Mouse (Mus musculus) embryonic facial prominence, embryonic 12.5 days (tissue): ENCODE measurements around the gene Smco3. TPM values are rescaled to one million over a fixed set of nuclear protein-coding genes. Genes with fewer than 3 reads are reported as not detected.

Experiments used
- ATAC-seq: fragments of 200-750 bp; cut with Nextera tagmentation; 2 replicates; pipeline ENCODE4 v1.8.0; 2017; ENCODE audit not compliant: insufficient number of reproducible peaks, insufficient read depth, low FRiP score, low TSS enrichment
- H3K27ac ChIP-seq: fragments of 300-500 bp; sonication (generic); 2 replicates; pipeline ENCODE4 v1.5.1; 2016; ENCODE audit warnings: mild to moderate bottlenecking
- H3K27me3 ChIP-seq: fragments of 300-500 bp; sonication (generic); 2 replicates; pipeline ENCODE4 v1.6.1; 2016; ENCODE audit warnings: mild to moderate bottlenecking, moderate library complexity
- H3K36me3 ChIP-seq: fragments of 300-500 bp; sonication (generic); 2 replicates; pipeline ENCODE4 v1.6.1; 2016; ENCODE audit warnings: mild to moderate bottlenecking
- H3K4me1 ChIP-seq: fragments of 300-500 bp; sonication (generic); 2 replicates; pipeline ENCODE4 v1.6.1; 2016
- H3K4me2 ChIP-seq: fragments of 300-500 bp; sonication (generic); replicated peaks from 2 replicates; pipeline ENCODE4 v1.6.1; 2016; ENCODE audit warnings: mild to moderate bottlenecking, moderate library complexity
- H3K4me3 ChIP-seq: fragments of 300-500 bp; sonication (generic); 2 replicates; pipeline ENCODE4 v1.5.1; 2016; ENCODE audit warnings: mild to moderate bottlenecking
- H3K9ac ChIP-seq: fragments of 300-500 bp; sonication (generic); 2 replicates; pipeline ENCODE4 v1.6.1; 2016; ENCODE audit warnings: mild to moderate bottlenecking, moderate library complexity
- H3K9me3 ChIP-seq: fragments of 300-500 bp; sonication (generic); 2 replicates; pipeline ENCODE4 v1.6.1; 2016; ENCODE audit warnings: mild to moderate bottlenecking, moderate library complexity
- WGBS: fragments of 180-500 bp; shearing (Covaris S2); methylation state at CpG from one replicate; pipeline ENCODE4 v1.1.7; 2016; 5-methylcytosine and 5-hydroxymethylcytosine counted together
- polyA plus RNA-seq: library from polyadenylated mRNA; unstranded; fragments of >200 nt; fragmentation: Nextera tagmentation; extraction: Ambion mirVana; gene quantifications from 2 replicates; pipeline ENCODE4 v1.2.1, GENCODE M21; 2016

Gene Smco3
- polyA plus RNA-seq, 1 experiment from 2014 or later: 0.40 TPM

- Histone ChIP-seq H3K9me3 (no peaks in the 10 kb centered on the region), H3K27ac (peak overlapping the region; percentile 72), H3K36me3 (no peaks in the 10 kb centered on the region), H3K27me3 (no peaks in the 10 kb centered on the region), H3K4me2 (peak overlapping the region; percentile 22), H3K4me1 (peaks cover 25% of the 10 kb centered on the region), H3K9ac (no peak overlapping the region), H3K4me3 (no peak overlapping the region)
- 21% methylated on average over 11 of the region's 11 CpGs for WGBS
- no peak for ATAC-seq
Observed at GRCm38 (mm10) chr6:136857873-136858260, 22.6 kb upstream of the Smco3 start.

GRCm38 (mm10) chr6:136857186-136857872 lies 22.1 kb upstream of the Smco3 start, which contains the start of gene Art4:
Gene Art4, minus strand, starts transcription at chr6:136857733.
- Histone ChIP-seq H3K9ac (no peak within 1 kb of the TSS), H3K27me3 (no peaks in the 10 kb centered on the region), H3K4me1 (peaks cover 29% of the 10 kb centered on the region), H3K4me3 (no peak within 1 kb of the TSS), H3K36me3 (no peaks in the 10 kb centered on the region), H3K4me2 (peak within 1 kb of the TSS; percentile 22), H3K9me3 (no peaks in the 10 kb centered on the region), H3K27ac (peak within 1 kb of the TSS; percentile 72)
- ATAC-seq: no peak
- WGBS: 50% methylated on average over 18 of the region's 18 CpGs

- ATAC-seq: no peak
- Histone ChIP-seq H3K27me3 (no peaks in the 10 kb centered on the region), H3K9ac (no peak overlapping the region), H3K9me3 (no peaks in the 10 kb centered on the region), H3K4me3 (no peak overlapping the region), H3K27ac (peak overlapping the region; percentile 58), H3K36me3 (no peaks in the 10 kb centered on the region), H3K4me1 (peaks cover 29% of the 10 kb centered on the region), H3K4me2 (no peak overlapping the region; the same call in 1 of the 2 replicates)
- 60% methylated on average over 14 of the region's 14 CpGs for WGBS
Observed at GRCm38 (mm10) chr6:136856071-136856636, 20.9 kb upstream of the Smco3 start.

GRCm38 (mm10) chr6:136855183-136855582 lies 19.9 kb upstream of the Smco3 start:
- no peak overlapping the region for H3K9ac ChIP-seq
- 82% methylated on average over 2 of the region's 2 CpGs for WGBS

GRCm38 (mm10) chr6:136854361-136854781 lies 19.1 kb upstream of the Smco3 start:
- Histone ChIP-seq H3K9ac (no peak overlapping the region), H3K27me3 (no peaks in the 10 kb centered on the region), H3K4me1 (peaks cover 29% of the 10 kb centered on the region), H3K9me3 (no peaks in the 10 kb centered on the region), H3K36me3 (no peaks in the 10 kb centered on the region), H3K4me3 (no peak overlapping the region), H3K27ac (no peak overlapping the region), H3K4me2 (no peak overlapping the region)
- ATAC-seq: no peak
- 83% methylated on average over 11 of the region's 11 CpGs for WGBS

More at GRCm38 (mm10) chr6:136855183-136855582, 19.9 kb upstream of the Smco3 start:
- no peak overlapping the region for H3K4me2 ChIP-seq
- no peaks in the 10 kb centered on the region for H3K27me3 ChIP-seq
- H3K4me3 ChIP-seq: no peak overlapping the region
- H3K27ac ChIP-seq: no peak overlapping the region
- H3K4me1 ChIP-seq: peaks cover 29% of the 10 kb centered on the region
- no peaks in the 10 kb centered on the region for H3K36me3 ChIP-seq
- no peaks in the 10 kb centered on the region for H3K9me3 ChIP-seq
- ATAC-seq: no peak

- no peaks in the 10 kb centered on the region for H3K36me3 ChIP-seq
- H3K27ac ChIP-seq: peak overlapping the region; percentile 64
- ATAC-seq: no peak
- no peaks in the 10 kb centered on the region for H3K9me3 ChIP-seq
- no peak overlapping the region for H3K9ac ChIP-seq
- no peaks in the 10 kb centered on the region for H3K27me3 ChIP-seq
- 27% methylated on average over 3 of the region's 3 CpGs for WGBS
- no peak overlapping the region for H3K4me3 ChIP-seq
- H3K4me2 ChIP-seq: no peak overlapping the region
- peaks cover 22% of the 10 kb centered on the region for H3K4me1 ChIP-seq
Observed at GRCm38 (mm10) chr6:136852762-136853161, 17.5 kb upstream of the Smco3 start.

- Histone ChIP-seq H3K36me3 (no peaks in the 10 kb centered on the region), H3K9me3 (no peaks in the 10 kb centered on the region), H3K9ac (no peak overlapping the region), H3K4me1 (peaks cover 18% of the 10 kb centered on the region), H3K27me3 (no peaks in the 10 kb centered on the region), H3K4me3 (no peak overlapping the region), H3K27ac (peak overlapping the region; percentile 64), H3K4me2 (no peak overlapping the region)
- no peak for ATAC-seq
- WGBS: 69% methylated on average over 4 of the region's 4 CpGs
Observed at GRCm38 (mm10) chr6:136852348-136852747, 17.1 kb upstream of the Smco3 start.

- WGBS: 67% methylated on average over 6 of the region's 6 CpGs
- Histone ChIP-seq H3K27ac (no peak overlapping the region), H3K36me3 (no peaks in the 10 kb centered on the region), H3K9ac (no peak overlapping the region), H3K27me3 (no peaks in the 10 kb centered on the region), H3K9me3 (no peaks in the 10 kb centered on the region), H3K4me1 (peaks cover 8% of the 10 kb centered on the region), H3K4me3 (no peak overlapping the region), H3K4me2 (no peak overlapping the region)
- ATAC-seq: no peak
Observed at GRCm38 (mm10) chr6:136850267-136850666, 15.0 kb upstream of the Smco3 start.

GRCm38 (mm10) chr6:136848971-136849370 lies 13.7 kb upstream of the Smco3 start:
- no peak overlapping the region for H3K4me3 ChIP-seq
- no peaks in the 10 kb centered on the region for H3K9me3 ChIP-seq
- whole genome bisulfite sequencing: 83% methylated on average over 5 of the region's 5 CpGs
- H3K4me1 ChIP-seq: peaks cover 8% of the 10 kb centered on the region
- H3K4me2 ChIP-seq: no peak overlapping the region
- H3K36me3 ChIP-seq: no peaks in the 10 kb centered on the region
- H3K27me3 ChIP-seq: no peaks in the 10 kb centered on the region
- H3K9ac ChIP-seq: no peak overlapping the region
- no peak for ATAC-seq
- no peak overlapping the region for H3K27ac ChIP-seq

- Histone ChIP-seq H3K27me3 (no peaks in the 10 kb centered on the region), H3K4me2 (no peak overlapping the region), H3K27ac (no peak overlapping the region), H3K4me1 (peaks cover 8% of the 10 kb centered on the region), H3K36me3 (no peaks in the 10 kb centered on the region), H3K9me3 (no peaks in the 10 kb centered on the region), H3K9ac (no peak overlapping the region), H3K4me3 (no peak overlapping the region)
- ATAC-seq: no peak
- WGBS: 89% methylated on average over 8 of the region's 8 CpGs
Observed at GRCm38 (mm10) chr6:136848399-136848798, 13.1 kb upstream of the Smco3 start.

- H3K27ac ChIP-seq: no peak overlapping the region
- no peak overlapping the region for H3K4me2 ChIP-seq
- H3K27me3 ChIP-seq: no peaks in the 10 kb centered on the region
- no peak for ATAC-seq
- no peaks in the 10 kb centered on the region for H3K9me3 ChIP-seq
- no peaks in the 10 kb centered on the region for H3K36me3 ChIP-seq
- peaks cover 4% of the 10 kb centered on the region for H3K4me1 ChIP-seq
- H3K9ac ChIP-seq: no peak overlapping the region
- 39% methylated on average over 2 of the region's 2 CpGs for WGBS
- no peak overlapping the region for H3K4me3 ChIP-seq
Observed at GRCm38 (mm10) chr6:136847790-136848189, 12.5 kb upstream of the Smco3 start.

- no peaks in the 10 kb centered on the region for H3K4me1 ChIP-seq
- no peaks in the 10 kb centered on the region for H3K27me3 ChIP-seq
- no peak overlapping the region for H3K9ac ChIP-seq
- H3K9me3 ChIP-seq: no peaks in the 10 kb centered on the region
- H3K4me2 ChIP-seq: no peak overlapping the region
- H3K36me3 ChIP-seq: no peaks in the 10 kb centered on the region
- no peak overlapping the region for H3K4me3 ChIP-seq
- WGBS: 97% methylated on average over 3 of the region's 3 CpGs
- no peak for ATAC-seq
- H3K27ac ChIP-seq: no peak overlapping the region
Observed at GRCm38 (mm10) chr6:136847267-136847666, 12.0 kb upstream of the Smco3 start.
